Mouse (Mus musculus) liver, adult 2 months (tissue): Measurements from ENCODE around the gene Nfkb1.

Experiments
- CTCF ChIP-seq: fragments of 200-500 bp; IDR thresholded peaks from 2 replicates; pipeline ENCODE4 v1.5.1; 2011; ENCODE audit warnings: low read depth, low read length, control low read depth
- POLR2A ChIP-seq: fragments of 200-500 bp; IDR thresholded peaks from 2 replicates; pipeline ENCODE4 v1.6.1; 2011; ENCODE audit warnings: low read length, control low read depth; ENCODE audit not compliant: insufficient read depth; ENCODE audit errors: extremely low read depth

- no peak for TF ChIP-seq CTCF
- TF ChIP-seq POLR2A = no peak
These were observed 39.4 kb upstream of the Nfkb1 start for GRCm38 (mm10) chr3:135730790-135731189.
